ENCODE assay signal across 12 mouse cellular contexts in genomic region chr13:73620637-73621036, GRCm38 (mm10). TPM values are rescaled to one million over a fixed set of nuclear protein-coding genes. Genes with fewer than 3 reads are reported as not detected.
A peak's percentile ranks its signal among the peaks of the same experiment; 100 is the strongest.
DNase-seq lines count a peak whose midpoint lies in the region; ATAC-seq and TF ChIP-seq lines count a peak whose summit lies in the region.
"Had no signal": no experiment of that assay in that cellular context is flagged by ENCODE, and none has a peak within 500 bp of the region (broad histone marks: within the 10 kb centered on the region; RNA-seq: fewer than 3 reads in every experiment).

No protein-coding gene starts in this region.

- DNase-seq in heart, postnatal 0 days (ENCODE audit: low spot score): no peak
- no peak for DNase-seq in heart, postnatal 4 days
- peak; percentile 23 for DNase-seq in retina, embryonic 14.5 days (ENCODE audit: low spot score)
- no peak for DNase-seq in retina, postnatal 1 day
- peak; percentile 13 for DNase-seq in c-Kit-positive CD71-positive TER-119-negative erythroid progenitor cells, embryonic 14.5 days (ENCODE audit: low read depth)
- no peak for DNase-seq in stomach, postnatal 0 days (ENCODE audit: low spot score)
- no peak for DNase-seq in layer of hippocampus, postnatal 36 days
- DNase-seq in kidney, postnatal 10 days: no peak
- DNase-seq: kidney, adult 18-20 months had no signal

- no peak overlapping the region for H3K9ac ChIP-seq in heart, postnatal 0 days (replicated peaks; ENCODE audit: low read depth, low read length)
- H3K9ac ChIP-seq in stomach, postnatal 0 days (ENCODE audit: low read length): no peak overlapping the region
- H3K9ac ChIP-seq: stomach, embryonic 15.5 days had no signal

- WGBS in heart, postnatal 0 days: 69% methylated on average over 6 of the region's 6 CpGs
- WGBS in stomach, postnatal 0 days: 70% methylated on average over 6 of the region's 6 CpGs

- TF ChIP-seq CTCF in heart, postnatal 0 days (IDR thresholded peaks at IDR 0.05; ENCODE audit: low read depth): 0 out of 2 replicates have a peak, but pooled peaks have one; percentile 7
- TF ChIP-seq CTCF in stomach, postnatal 0 days (IDR thresholded peaks at IDR 0.05; ENCODE audit: low read depth): peak; percentile 49

- H3K36me3 ChIP-seq in heart, postnatal 0 days (replicated peaks; ENCODE audit: control insufficient read depth, insufficient read depth, low read length): peaks cover 61% of the 10 kb centered on the region
- H3K36me3 ChIP-seq in stomach, postnatal 0 days (ENCODE audit: control insufficient read depth, insufficient read depth, low read length): peaks cover 33% of the 10 kb centered on the region

- no peak overlapping the region for H3K4me3 ChIP-seq in heart, postnatal 0 days (ENCODE audit: low read depth, low read length)
- H3K4me3 ChIP-seq in stomach, postnatal 0 days (ENCODE audit: low read depth, low read length): no peak overlapping the region
- H3K4me3 ChIP-seq: megakaryocyte, embryonic 14.5 days; stomach, embryonic 15.5 days had no signal

- no peak for TF ChIP-seq EP300 in heart, postnatal 0 days (IDR thresholded peaks at IDR 0.05; ENCODE audit: low read depth)
- no peak for TF ChIP-seq EP300 in stomach, postnatal 0 days (optimal IDR thresholded peaks at IDR 0.05)

- no peaks in the 10 kb centered on the region for H3K27me3 ChIP-seq in heart, postnatal 0 days (ENCODE audit: control insufficient read depth, insufficient read depth, low read length)
- H3K27me3 ChIP-seq in stomach, postnatal 0 days (ENCODE audit: control insufficient read depth, insufficient read depth, low read length): no peaks in the 10 kb centered on the region
- H3K27me3 ChIP-seq: stomach, embryonic 15.5 days had no signal

- no peak for ATAC-seq in heart, postnatal 0 days (ENCODE audit: insufficient read depth, low read depth)
- ATAC-seq in stomach, postnatal 0 days (ENCODE audit: low FRiP score, low TSS enrichment): no peak

- no peak overlapping the region for H3K4me2 ChIP-seq in heart, postnatal 0 days (ENCODE audit: low read depth, low read length)
- H3K4me2 ChIP-seq in stomach, postnatal 0 days (replicated peaks; ENCODE audit: low read depth): no peak overlapping the region
- H3K4me2 ChIP-seq: stomach, embryonic 15.5 days had no signal

- no peaks in the 10 kb centered on the region for H3K4me1 ChIP-seq in heart, postnatal 0 days (ENCODE audit: control insufficient read depth, insufficient read depth)
- H3K4me1 ChIP-seq in stomach, postnatal 0 days (replicated peaks; ENCODE audit: control insufficient read depth, insufficient read depth): no peaks in the 10 kb centered on the region
- H3K4me1 ChIP-seq: stomach, embryonic 15.5 days had no signal

- H3K27ac ChIP-seq in heart, postnatal 0 days (ENCODE audit: low read depth): no peak overlapping the region
- H3K27ac ChIP-seq in stomach, postnatal 0 days (replicated peaks): no peak overlapping the region
- H3K27ac ChIP-seq: stomach, embryonic 15.5 days had no signal

- no peaks in the 10 kb centered on the region for H3K9me3 ChIP-seq in heart, postnatal 0 days (replicated peaks; ENCODE audit: control insufficient read depth, low read length)
- no peaks in the 10 kb centered on the region for H3K9me3 ChIP-seq in stomach, postnatal 0 days (ENCODE audit: control insufficient read depth, low read length)
- H3K9me3 ChIP-seq: megakaryocyte, embryonic 14.5 days; stomach, embryonic 15.5 days had no signal

RNA-seq across cellular contexts. Expression of gene Tert, which starts 6.1 kb away (rescaled TPM):
- 2.8 and 3.5 TPM in 2 replicates for total RNA-seq in heart, postnatal 0 days (2014; rRNA removed; ENCODE audit: low replicate concordance)
- polyA plus RNA-seq in heart, postnatal 0 days (2015; fragmentation: Nextera tagmentation; extraction: Ambion mirVana): 0.32 and 0.48 TPM in 2 replicates
- total RNA-seq in heart, postnatal 4 days (2021): under 1 TPM; 0.56 to 0.60 TPM
- 0.33 and 0.52 TPM in 2 replicates for polyA plus RNA-seq in stomach, postnatal 0 days (2015; fragmentation: Nextera tagmentation; extraction: Ambion mirVana)
- total RNA-seq in layer of hippocampus, postnatal 36 days (2021): 1 to 10 TPM; 3.9 to 4.7 TPM

RNA-seq across cellular contexts. Expression of gene Clptm1l, which starts 16.8 kb away (rescaled TPM):
- total RNA-seq in heart, postnatal 0 days (2014; rRNA removed; ENCODE audit: low replicate concordance): 98.9 and 119 TPM in 2 replicates
- polyA plus RNA-seq in heart, postnatal 0 days (2015; fragmentation: Nextera tagmentation; extraction: Ambion mirVana): 63.6 and 65.2 TPM in 2 replicates
- total RNA-seq in heart, postnatal 4 days (2021): 10 to 100 TPM; 83.5 to 85.8 TPM
- 99.6 and 108 TPM in 2 replicates for polyA plus RNA-seq in stomach, postnatal 0 days (2015; fragmentation: Nextera tagmentation; extraction: Ambion mirVana)
- 100 to 1,000 TPM; 124 to 131 TPM for total RNA-seq in layer of hippocampus, postnatal 36 days (2021)

RNA-seq across cellular contexts. Expression of gene Slc6a18, which starts 57.2 kb away (rescaled TPM):
- not detected in 2 replicates for total RNA-seq in heart, postnatal 0 days (2014; rRNA removed; ENCODE audit: low replicate concordance)
- not detected in 2 replicates for polyA plus RNA-seq in heart, postnatal 0 days (2015; fragmentation: Nextera tagmentation; extraction: Ambion mirVana)
- total RNA-seq in heart, postnatal 4 days (2021): not detected
- not detected in 2 replicates for polyA plus RNA-seq in stomach, postnatal 0 days (2015; fragmentation: Nextera tagmentation; extraction: Ambion mirVana)
- not detected for total RNA-seq in layer of hippocampus, postnatal 36 days (2021)
- total RNA-seq: left cerebral cortex, postnatal 10 days had no signal
- polyA plus RNA-seq: stomach, embryonic 15.5 days had no signal

Comparison
In these comparisons a context has a peak if more than half of its experiments do, and no peak if none do; other contexts are left out.
1. DNase-seq: peak in retina, embryonic 14.5 days (single experiment) and c-Kit-positive CD71-positive TER-119-negative erythroid progenitor cells, embryonic 14.5 days (single experiment); none in heart, postnatal 0 days (single experiment), heart, postnatal 4 days (single experiment), retina, postnatal 1 day (single experiment), stomach, postnatal 0 days (single experiment), layer of hippocampus, postnatal 36 days (0 of 2) and kidney, postnatal 10 days (single experiment).